8 mouse cellular contexts compared by ENCODE assay signal in the genomic region with DNA sequence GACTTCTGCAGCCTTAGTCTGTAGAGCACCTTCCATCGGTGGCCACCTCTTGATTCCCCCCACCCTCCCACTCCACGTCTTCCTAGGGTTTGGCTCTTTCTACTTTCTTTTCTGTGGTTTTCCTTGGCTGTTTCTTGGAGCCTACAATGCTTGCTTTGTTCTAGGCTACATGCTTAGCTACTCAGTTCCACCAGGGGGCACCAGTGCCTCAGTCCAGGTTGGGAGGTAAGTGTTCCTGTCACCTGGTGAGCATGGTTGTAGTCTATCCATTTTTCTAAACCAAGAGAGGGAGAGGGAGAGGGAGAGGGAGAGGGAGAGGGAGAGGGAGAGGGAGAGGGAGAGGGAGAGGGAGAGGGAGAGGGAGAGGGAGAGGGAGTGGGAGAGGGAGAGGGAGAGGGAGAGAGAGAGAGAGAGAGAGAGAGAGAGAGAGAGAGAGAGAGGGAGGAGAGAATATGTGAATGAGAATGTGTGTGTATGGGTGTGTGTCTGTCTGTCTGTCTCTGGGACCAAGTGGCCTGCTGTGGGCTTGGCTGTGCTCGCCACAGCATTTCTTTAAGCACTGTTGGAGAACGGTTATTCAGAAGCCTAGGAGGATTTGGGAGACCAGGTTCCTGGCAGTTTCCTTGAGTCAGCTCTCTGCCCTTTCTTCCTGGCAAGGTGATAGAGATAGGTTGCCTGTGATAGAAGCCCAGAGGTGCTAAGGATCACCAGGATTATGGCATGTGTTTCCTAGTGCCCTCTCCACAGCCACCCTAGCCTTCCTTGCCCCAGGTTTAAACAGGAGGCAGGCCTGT. TPM values are rescaled to one million over a fixed set of nuclear protein-coding genes. Genes with fewer than 3 reads are reported as not detected.
A peak's percentile ranks its signal among the peaks of the same experiment; 100 is the strongest.
DNase-seq lines count a peak whose midpoint lies in the region; ATAC-seq and TF ChIP-seq lines count a peak whose summit lies in the region.

No protein-coding gene starts in this region.

- H3K36me3 ChIP-seq in heart, postnatal 0 days (replicated peaks; ENCODE audit: control insufficient read depth, insufficient read depth, low read length) = peaks cover 38% of the 10 kb centered on the region
- H3K36me3 ChIP-seq in lung, postnatal 0 days (ENCODE audit: insufficient read depth, low read length) = peaks cover 31% of the 10 kb centered on the region

- H3K27me3 ChIP-seq in heart, postnatal 0 days (ENCODE audit: control insufficient read depth, insufficient read depth, low read length) = no peaks in the 10 kb centered on the region
- H3K27me3 ChIP-seq in lung, postnatal 0 days (replicated peaks; ENCODE audit: insufficient read depth, low read length) = no peaks in the 10 kb centered on the region

- no peak overlapping the region for H3K9ac ChIP-seq in heart, postnatal 0 days (replicated peaks; ENCODE audit: low read depth, low read length)
- no peak overlapping the region for H3K9ac ChIP-seq in lung, postnatal 0 days (replicated peaks; ENCODE audit: low read depth)

- H3K27ac ChIP-seq in heart, postnatal 0 days (ENCODE audit: low read depth) = no peak overlapping the region
- no peak overlapping the region for H3K27ac ChIP-seq in lung, postnatal 0 days (ENCODE audit: low read length)

- peak; percentile 96 for TF ChIP-seq CTCF in heart, postnatal 0 days (IDR thresholded peaks at IDR 0.05; ENCODE audit: low read depth)
- peak; percentile 89 for TF ChIP-seq CTCF in lung, postnatal 0 days (IDR thresholded peaks at IDR 0.05)

- peaks cover 8% of the 10 kb centered on the region for H3K4me1 ChIP-seq in heart, postnatal 0 days (ENCODE audit: control insufficient read depth, insufficient read depth)
- H3K4me1 ChIP-seq in lung, postnatal 0 days (ENCODE audit: insufficient read depth, low read depth, low read length) = peaks cover 1% of the 10 kb centered on the region; the same call in 1 of the 2 replicates

- H3K4me3 ChIP-seq in heart, postnatal 0 days (ENCODE audit: low read depth, low read length) = no peak overlapping the region
- no peak overlapping the region for H3K4me3 ChIP-seq in lung, postnatal 0 days (ENCODE audit: low read depth, low read length)

- no peaks in the 10 kb centered on the region for H3K9me3 ChIP-seq in heart, postnatal 0 days (replicated peaks; ENCODE audit: control insufficient read depth, low read length)
- no peaks in the 10 kb centered on the region for H3K9me3 ChIP-seq in lung, postnatal 0 days (ENCODE audit: low read length)

- 49% methylated on average over 4 of the region's 4 CpGs for WGBS in heart, postnatal 0 days
- WGBS in lung, postnatal 0 days = 31% methylated on average over 4 of the region's 4 CpGs

- peak; percentile 47; the same call in 1 of the 2 replicates for ATAC-seq in heart, postnatal 0 days (ENCODE audit: insufficient read depth, low read depth)
- ATAC-seq in lung, postnatal 0 days = peak; percentile 65

- peak; percentile 67 to 80 for DNase-seq in CD8-positive naive resting alpha-beta T cell, adult 2 months (ENCODE audit: low read depth in 2 of 2, low spot score in 2 of 2)
- DNase-seq in ZHBTc4 (ENCODE audit: low read depth, low spot score) = peak; percentile 85
- peak; percentile 83 for DNase-seq in embryo, embryonic 10.5 days (ENCODE audit: low spot score)
- peak; percentile 51 for DNase-seq in heart, postnatal 0 days (ENCODE audit: low spot score)
- peak; percentile 66 to 77 for DNase-seq in layer of hippocampus, adult 18-20 months (ENCODE audit: low spot score in 2 of 2)
- peak; percentile 80 for DNase-seq in lung, postnatal 0 days (ENCODE audit: low spot score)
- DNase-seq in right cerebral cortex, postnatal 10 days (ENCODE audit: low spot score in 2 of 2) = peak; percentile 86 to 91
- peak; percentile 56 to 76 for DNase-seq in urinary bladder, postnatal 4 days (ENCODE audit: low spot score in 2 of 2)

- no peak overlapping the region for H3K4me2 ChIP-seq in heart, postnatal 0 days (ENCODE audit: low read depth, low read length)
- no peak overlapping the region for H3K4me2 ChIP-seq in lung, postnatal 0 days (replicated peaks; ENCODE audit: low read depth, low read length)

- TF ChIP-seq EP300 in heart, postnatal 0 days (IDR thresholded peaks at IDR 0.05; ENCODE audit: low read depth) = no peak
- no peak for TF ChIP-seq EP300 in lung, postnatal 0 days (IDR thresholded peaks at IDR 0.05)

RNA-seq across cellular contexts. Expression of a gene that starts 23.9 kb away (rescaled TPM):
- 3.2 TPM in 1 of 2 replicates, not detected in the other for total RNA-seq in heart, postnatal 0 days (2014; rRNA removed; ENCODE audit: low replicate concordance)
- 0.12 and 0.23 TPM in 2 replicates for polyA plus RNA-seq in heart, postnatal 0 days (2015; fragmentation: Nextera tagmentation; extraction: Ambion mirVana)
- total RNA-seq in layer of hippocampus, adult 18-20 months (2021) = not detected
- polyA plus RNA-seq in lung, postnatal 0 days (2015; fragmentation: Nextera tagmentation; extraction: Ambion mirVana) = 0.48 and 0.68 TPM in 2 replicates

RNA-seq across cellular contexts. Expression of a gene that starts 26.3 kb away (rescaled TPM):
- 25.5 and 42.1 TPM in 2 replicates for total RNA-seq in heart, postnatal 0 days (2014; rRNA removed; ENCODE audit: low replicate concordance)
- polyA plus RNA-seq in heart, postnatal 0 days (2015; fragmentation: Nextera tagmentation; extraction: Ambion mirVana) = 22.2 and 23.0 TPM in 2 replicates
- total RNA-seq in layer of hippocampus, adult 18-20 months (2021) = 10 to 100 TPM; 19.3 to 23.1 TPM
- polyA plus RNA-seq in lung, postnatal 0 days (2015; fragmentation: Nextera tagmentation; extraction: Ambion mirVana) = 23.4 and 25.2 TPM in 2 replicates

RNA-seq across cellular contexts. Expression of a gene that starts 37.0 kb away (rescaled TPM):
- not detected in 2 replicates for total RNA-seq in heart, postnatal 0 days (2014; rRNA removed; ENCODE audit: low replicate concordance)
- polyA plus RNA-seq in heart, postnatal 0 days (2015; fragmentation: Nextera tagmentation; extraction: Ambion mirVana) = not detected in 2 replicates
- not detected for total RNA-seq in layer of hippocampus, adult 18-20 months (2021)
- not detected in 2 replicates for polyA plus RNA-seq in lung, postnatal 0 days (2015; fragmentation: Nextera tagmentation; extraction: Ambion mirVana)
